Mouse (Mus musculus) left cerebral cortex, postnatal 10 days (tissue): ENCODE data around the gene Slc25a35. TPM values are rescaled to one million over a fixed set of nuclear protein-coding genes. Genes with fewer than 3 reads are reported as not detected.
"Not testable (repeated sequence)": the region's sequence is repeated elsewhere in the genome, so short reads cannot be mapped to it uniquely, and the experiment has no call there.

ENCODE experiments used
- DNase-seq, 2 experiments: peaks; one replicate each; pipeline ENCODE4 v3.0.0; 2021 to 2022; ENCODE audit warnings: low spot score in 2 of 2, mixed read lengths in 1 of 2; ENCODE audit errors: extremely low spot score in 1 of 2
- intact Hi-C: fragments of 180-260 bp; cut with DNase I; formaldehyde crosslinking; loops from one replicate; pipeline ENCODE4 v1.15.1; 2025
- total RNA-seq, 2 experiments: library from RNA; stranded (reverse); gene quantifications; 2 replicates each; pipeline ENCODE4 v1.2.3; 2021

The Slc25a35 gene
- total RNA-seq, 2 experiments from 2014 or later = 3.2 to 3.6 TPM

DNA sequence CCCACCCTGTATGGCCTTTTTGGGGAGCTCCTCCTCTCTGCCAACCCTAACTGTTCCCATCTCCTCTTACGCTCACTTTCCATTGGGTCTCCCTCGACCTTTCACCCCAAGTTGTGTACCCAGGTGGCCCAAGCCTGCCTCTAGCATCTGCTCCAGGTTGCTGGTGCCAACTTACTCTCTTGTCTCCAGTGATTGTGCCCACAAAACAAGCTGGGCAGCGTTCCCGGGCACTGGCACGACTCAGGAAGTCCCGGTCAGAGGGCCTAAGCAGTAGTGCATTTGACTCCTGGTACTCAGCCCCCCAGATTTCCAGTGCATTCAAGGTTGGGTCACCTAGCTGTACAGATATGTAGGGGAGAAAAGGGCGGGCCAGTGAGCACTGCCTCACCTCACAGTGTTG, 25.2 kb downstream of the Slc25a35 start:
- intact Hi-C loops = no loop called here

DNA sequence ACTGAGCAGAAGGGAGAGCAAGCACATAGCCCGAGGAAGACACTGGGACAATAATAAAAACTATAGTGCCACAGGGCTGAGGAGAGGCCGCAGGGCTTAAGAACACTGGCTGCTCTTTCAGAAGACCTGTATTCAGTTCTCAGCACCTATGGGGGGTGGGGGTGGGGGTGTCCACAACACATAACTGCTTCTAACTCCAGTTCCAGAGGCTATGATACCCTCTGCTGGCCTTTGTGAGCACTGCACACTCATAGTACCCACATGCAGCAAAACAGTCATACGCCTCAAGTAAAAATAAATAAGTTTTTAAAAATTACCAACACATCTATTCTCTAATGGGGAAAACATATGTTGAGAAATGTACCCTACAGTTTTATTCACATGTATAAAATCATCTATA, 26.4 kb downstream of the Slc25a35 start:
- no peak for DNase-seq
- intact Hi-C loops = no loop called here

More for the DNA sequence above, 25.2 kb downstream of the Slc25a35 start:
- no peak for DNase-seq

DNA sequence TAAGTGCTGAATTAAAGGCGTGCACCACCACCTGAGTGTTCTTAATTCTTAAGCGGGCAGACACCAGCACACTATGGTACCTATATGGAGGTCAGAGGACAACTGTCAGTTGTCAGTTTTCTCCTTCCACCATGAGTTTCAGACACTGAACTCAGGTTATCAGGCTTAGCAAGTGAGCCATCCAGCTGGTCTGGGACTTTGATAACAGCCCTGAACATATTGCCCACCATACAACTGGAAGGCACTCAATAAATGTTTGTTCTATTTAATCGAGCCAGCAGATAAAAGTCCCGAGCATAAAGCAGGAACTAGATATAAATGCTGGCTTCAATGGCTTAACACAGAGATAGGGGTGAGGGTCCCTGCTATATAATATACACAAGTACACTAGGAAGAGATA, 29.1 kb downstream of the Slc25a35 start:
- no peak for DNase-seq
- intact Hi-C loops = no loop called here

DNA sequence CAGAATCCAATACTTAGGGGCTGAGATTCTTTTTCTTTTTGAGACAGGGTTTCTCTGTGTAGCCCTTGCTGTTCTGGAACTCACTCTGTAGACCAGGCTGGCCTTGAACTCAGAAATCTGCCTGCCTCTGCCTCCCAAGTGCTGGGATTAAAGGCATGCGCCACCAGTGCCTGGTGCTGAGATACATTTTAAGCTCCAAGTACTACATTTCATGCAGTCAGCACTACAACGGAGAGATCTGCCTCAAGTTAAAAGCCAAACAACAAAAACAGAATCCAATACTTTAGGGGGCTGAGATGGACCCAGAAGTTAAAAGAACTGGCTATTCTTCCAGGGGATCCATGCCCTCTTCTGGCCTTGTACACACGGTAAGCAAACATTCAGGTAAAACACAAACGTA, 34.9 kb downstream of the Slc25a35 start:
- intact Hi-C loops, DNase-seq: not testable (repeated sequence)

DNA sequence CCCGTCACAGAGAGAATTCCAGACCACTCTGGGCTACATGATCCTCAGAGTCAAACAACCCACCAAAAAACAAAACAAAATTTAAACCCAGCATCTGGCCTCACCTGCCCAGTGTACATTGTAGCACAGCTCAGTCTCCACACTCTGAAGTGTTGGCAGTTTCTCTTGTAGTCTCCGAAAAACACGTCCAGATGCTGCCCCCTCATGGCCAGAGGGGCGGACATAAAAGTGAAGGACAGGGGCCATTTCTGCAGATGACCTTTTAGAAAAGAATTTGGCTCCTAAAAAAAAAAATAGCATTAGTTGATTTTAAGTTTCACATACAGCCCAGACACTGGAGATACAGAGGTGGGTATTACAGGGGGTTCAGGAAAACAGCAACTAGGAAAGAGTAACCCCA, 35.7 kb downstream of the Slc25a35 start:
- intact Hi-C loops = no loop called here
- DNase-seq = no peak

DNA sequence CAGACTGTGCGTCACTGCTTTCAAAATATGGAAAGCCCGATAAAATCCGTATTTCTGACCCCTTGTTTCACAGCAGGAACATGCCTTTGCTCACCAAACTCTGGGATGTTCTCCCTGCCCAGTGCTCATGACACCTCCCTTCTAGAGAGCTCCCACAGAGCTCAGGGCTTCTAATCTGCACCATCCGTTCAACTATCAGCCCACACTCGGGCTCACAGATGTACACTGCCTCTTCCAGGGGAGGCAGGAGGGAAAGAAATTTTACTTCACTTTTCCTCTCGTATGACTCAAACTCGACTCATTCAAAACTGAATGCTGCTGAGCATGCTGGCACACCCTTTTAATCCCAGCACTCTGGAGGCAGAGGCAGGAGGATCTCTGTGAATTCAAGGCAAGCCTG, 37.3 kb downstream of the Slc25a35 start:
- intact Hi-C loops = no loop called here
- DNase-seq = no peak

DNA sequence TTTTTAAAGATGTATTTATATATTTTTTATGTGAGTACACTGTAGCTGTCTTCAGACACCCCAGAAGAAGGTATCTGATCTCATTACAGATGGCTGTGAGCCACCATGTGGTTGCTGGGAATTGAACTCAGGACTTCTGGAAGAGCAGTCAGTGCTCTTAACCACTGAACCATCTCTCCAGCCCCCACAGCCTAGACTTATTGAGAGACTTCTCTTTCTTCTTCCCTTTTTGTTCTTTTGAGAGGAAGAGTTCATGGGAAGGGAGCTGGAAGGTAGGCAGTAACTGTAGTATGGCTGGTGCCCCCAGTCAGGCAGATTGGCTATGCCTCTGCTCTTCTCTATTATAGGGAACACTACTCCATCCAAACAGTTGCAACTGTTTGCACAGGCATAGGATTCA, 38.6 kb downstream of the Slc25a35 start:
- DNase-seq, intact Hi-C loops: not testable (repeated sequence)

DNA sequence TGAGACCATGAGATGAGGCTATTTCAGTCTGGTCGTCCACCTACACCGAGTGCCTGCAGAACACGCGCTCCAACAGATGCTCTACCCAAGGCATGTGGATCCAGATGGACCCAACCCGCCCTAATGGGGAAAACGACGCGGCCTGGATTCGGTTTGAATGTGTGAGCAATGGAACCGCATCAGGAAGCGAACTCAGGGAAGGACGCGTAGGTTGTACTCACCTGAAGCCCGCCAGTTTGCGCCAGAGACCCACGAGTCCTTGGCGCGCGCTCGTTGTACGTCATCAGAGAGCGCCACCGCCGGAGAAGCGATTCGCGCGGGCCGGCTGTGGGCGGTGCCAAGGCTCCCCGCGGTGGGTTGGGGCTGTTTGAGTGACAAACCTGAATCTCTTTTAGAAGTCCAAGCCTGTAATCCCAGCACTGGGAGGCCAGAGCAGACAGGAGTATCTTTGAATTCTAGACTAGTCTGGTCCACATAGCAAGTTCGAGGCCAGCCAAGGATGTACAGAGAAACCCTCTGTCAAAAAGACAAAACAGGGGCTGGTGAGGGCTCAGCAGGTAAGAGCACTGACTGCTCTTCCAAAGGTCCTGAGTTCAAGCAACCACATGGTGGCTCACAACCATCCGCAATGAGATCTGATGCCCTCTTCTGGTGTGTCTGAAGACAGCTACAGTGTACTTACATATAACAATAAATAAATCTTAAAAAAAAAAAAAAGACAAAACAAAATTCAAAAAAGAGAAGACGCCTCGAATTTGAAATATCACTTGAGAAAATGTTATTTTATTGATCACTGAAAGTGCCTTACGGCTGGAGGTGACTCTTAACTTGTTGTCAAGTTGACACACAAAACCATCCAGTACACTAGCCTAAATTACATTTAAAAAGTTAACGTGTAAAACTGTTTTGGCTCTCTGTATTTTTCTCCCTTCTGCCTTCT, 40.5 kb downstream of the Slc25a35 start, which contains the start of gene Pfas:
Gene Pfas, minus strand, starts transcription at position 279 of the 940 bp plus-strand sequence.
- intact Hi-C loops = no loop called here
- DNase-seq = peak; percentile 91 to 97

DNA sequence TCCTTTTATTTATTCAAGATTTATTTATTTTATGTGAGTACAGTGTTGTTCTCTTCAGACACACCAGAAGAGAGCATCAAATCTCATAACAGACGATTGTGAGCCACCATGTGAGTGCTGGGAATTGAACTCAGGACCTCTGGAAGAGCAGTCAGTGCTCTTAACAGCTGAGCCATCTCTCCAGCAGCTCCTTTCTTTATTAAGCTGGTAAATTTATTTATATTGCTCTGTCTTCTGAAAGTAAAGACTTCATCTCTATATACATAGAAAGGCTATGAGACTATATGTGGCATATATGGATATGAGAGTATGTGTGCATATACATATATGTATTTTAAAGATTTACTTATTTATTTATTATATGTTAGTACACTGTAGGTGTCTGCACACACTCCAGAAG, 41.6 kb downstream of the Slc25a35 start:
- no peak for DNase-seq
- intact Hi-C loops = no loop called here

DNA sequence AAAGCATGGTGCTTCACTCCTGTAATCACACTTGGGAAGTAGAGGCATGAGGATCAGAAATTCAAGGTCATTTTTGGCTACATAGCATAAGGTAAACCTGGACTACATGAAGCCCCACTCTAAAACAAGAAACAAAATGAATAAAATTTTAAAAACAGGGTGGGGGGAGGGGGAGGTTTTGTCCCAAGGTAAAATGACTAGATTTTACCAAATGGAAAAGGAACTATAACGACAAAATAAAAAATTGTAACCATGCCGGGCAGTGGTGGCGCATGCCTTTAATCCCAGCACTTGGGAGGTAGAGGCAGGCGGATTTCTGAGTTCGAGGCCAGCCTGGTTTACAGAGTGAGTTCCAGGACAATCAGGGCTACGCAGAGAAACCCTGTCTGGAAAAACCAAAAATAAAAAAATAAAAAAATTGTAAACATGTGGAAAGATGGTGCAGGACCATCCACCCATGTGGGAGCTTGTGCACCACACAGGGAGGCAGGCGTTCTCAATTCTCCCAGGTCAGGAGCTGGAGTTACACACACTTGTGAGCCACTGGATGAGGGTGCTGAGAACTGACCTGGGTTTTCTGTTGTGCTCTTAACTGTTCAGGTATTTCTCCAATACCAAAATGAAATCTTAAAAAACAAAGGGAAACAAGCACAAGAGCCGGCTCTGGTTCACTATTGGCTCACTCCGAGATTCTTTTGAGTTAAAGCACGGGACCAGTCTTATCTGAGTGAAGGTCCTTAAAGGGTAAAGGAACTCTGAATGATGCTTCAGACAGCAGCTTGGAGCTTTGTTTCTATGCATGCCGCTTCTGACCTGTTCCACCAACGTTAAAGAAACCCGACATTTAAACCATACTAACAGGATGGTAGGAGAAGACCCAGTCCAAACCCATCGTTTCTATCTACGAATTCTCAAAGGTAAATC, 42.7 kb downstream of the Slc25a35 start:
- DNase-seq = no peak
- intact Hi-C loops = no loop called here

DNA sequence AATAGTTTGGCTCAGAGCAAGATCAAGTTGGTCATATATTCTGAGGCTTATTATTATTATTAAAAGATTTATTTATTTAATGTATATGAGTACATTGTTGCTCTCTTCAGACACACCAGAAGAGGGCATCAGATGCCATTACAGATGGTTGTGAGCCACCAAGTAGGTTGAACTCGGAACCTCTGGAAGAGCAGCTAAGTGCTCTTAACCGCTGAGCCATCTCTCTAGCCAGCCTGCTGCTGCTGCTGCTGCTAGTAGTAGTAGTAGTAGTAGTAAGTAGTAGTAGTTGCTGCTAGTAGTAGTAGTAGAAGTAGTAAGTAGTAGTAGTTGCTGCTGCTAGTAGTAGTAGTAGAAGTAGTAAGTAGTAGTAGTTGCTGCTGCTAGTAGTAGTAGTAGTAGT, 43.5 kb downstream of the Slc25a35 start:
- DNase-seq, intact Hi-C loops: not testable (repeated sequence)

DNA sequence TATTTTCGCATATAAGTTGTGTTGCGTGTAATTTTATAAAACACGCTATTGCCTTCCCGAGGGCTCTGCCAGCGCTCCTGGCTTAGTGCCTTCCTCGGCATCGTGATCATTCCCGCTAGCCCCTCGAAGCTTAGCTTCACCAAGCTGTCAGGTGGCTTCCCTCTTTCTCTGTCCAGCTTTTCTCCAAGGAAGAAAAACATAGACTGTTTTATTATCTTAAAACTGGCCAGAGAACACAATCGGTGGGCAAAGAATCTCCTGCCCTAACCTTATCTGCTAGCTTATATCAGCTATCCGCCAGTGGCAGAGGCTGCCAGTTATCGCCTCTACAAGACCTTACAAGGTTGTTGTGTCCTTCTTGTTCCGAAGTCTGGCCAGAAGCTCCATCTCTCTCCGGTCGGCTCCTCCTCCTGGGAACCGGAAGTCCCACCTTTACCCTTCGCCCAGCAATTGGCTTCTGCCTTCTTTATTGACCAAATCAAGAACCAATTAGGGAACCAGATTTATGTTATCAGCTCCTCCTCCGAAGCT, 44.2 kb downstream of the Slc25a35 start:
- DNase-seq = peak; percentile 91 to 92
- intact Hi-C loops = no loop called here

DNA sequence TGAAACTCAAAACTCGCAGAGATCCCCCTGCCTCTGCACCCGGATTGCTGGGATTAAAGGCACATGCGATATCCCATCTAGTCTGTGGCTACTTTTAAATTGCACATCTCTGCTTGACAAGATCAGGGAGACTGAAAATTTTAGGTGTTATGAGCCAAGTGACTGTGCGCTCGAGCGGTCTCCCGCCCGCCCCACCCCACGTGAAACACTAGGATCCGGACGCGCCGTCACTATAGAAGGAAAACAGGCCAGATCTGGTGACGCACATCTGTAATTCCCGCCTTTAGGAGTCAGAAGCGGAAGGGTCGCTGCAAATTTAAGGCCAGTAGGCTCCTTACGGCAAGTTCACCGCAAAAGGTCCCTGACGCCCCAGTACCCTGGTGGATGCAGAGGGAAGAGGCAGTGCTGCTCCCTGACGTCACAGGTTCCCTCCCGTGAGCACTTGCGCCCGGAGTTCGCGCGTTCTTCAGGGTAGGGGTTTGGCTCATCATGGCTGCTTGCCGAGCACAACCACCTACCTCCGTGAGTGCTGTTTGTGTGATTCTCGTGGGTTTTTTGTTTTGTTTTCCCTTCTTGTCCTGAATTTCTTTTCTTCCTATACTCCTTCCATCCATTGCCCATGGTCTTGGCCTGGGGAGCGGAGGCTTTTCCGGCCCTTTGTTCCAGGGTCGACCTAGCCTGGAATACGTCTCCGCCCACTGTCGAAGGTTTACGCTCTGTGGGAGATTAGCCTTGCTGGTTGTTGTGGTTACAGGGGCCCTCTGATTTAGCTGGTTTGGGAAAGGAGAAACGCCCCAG, 47.9 kb downstream of the Slc25a35 start, which contains the start of gene Ctc1:
Gene Ctc1, plus strand, starts transcription at position 268 of the 798 bp plus-strand sequence.
- intact Hi-C loops = no loop called here

DNA sequence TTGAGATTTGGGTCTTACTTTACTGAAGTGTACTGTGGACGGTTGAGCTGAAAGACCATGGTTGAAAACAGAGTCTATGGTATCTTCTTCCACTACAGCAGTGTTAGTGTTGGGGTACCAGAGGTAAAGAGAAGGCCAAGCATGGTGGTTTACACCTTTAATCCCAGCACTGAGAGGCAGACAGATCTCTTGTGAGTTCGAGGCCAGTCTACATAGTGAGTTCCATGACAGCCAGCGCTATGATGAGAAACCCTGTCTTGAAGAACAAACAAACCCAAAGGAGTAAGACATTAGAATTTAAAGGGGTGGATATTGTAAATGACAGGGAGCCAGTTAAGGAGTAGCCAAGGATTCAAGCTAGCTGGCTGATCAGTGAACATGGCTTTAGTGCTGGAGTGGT, 48.8 kb downstream of the Slc25a35 start:
- intact Hi-C loops = no loop called here
- no peak for DNase-seq

More for the DNA sequence above, 47.9 kb downstream of the Slc25a35 start, which contains the start of gene Ctc1:
- peak; percentile 87 to 94 for DNase-seq

DNA sequence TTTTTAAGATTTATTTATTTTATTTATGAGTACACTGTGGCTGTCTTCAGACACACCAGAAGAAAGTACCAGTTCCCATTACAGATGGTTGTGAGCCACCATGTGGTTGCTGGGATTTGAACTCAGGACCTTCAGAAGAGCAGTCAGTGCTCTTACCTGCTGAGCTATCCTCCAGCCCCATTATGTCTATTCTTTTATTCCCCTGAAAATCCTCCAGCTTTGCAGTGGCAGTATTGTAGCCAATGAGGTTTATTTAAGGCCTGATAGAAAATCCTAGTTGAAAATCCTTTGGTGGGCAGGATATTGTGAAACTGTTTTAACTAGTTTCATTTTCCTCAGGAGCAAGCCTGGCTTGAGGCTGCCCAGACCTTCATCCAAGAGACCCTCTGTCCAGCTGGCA, 52.8 kb downstream of the Slc25a35 start:
- intact Hi-C loops = no loop called here
- no peak for DNase-seq
